Mouse (Mus musculus): Measurements from ENCODE around the gene Ier5.

- no peak for TF ChIP-seq CTCF (IDR thresholded peaks at IDR 0.05)
- TF ChIP-seq EP300 (IDR thresholded peaks at IDR 0.05; ENCODE audit: insufficient read depth, low read depth, low read length), result no peak
- TF ChIP-seq POLR2A (IDR thresholded peaks at IDR 0.05; ENCODE audit: insufficient read depth, low read depth, low read length), result no peak
These were observed 753 bp downstream of the Ier5 start for GRCm38 (mm10) chr1:155098486-155099279.
